Mouse (Mus musculus) cerebellum, postnatal 36 days (tissue): Measurements from ENCODE around the gene Sh2d3c.

Source experiments
- DNase-seq, 2 experiments: peaks; one replicate each; pipeline ENCODE4 v3.0.0; 2021 to 2022; ENCODE audit warnings: mixed read lengths in 2 of 2

The Sh2d3c gene

DNA sequence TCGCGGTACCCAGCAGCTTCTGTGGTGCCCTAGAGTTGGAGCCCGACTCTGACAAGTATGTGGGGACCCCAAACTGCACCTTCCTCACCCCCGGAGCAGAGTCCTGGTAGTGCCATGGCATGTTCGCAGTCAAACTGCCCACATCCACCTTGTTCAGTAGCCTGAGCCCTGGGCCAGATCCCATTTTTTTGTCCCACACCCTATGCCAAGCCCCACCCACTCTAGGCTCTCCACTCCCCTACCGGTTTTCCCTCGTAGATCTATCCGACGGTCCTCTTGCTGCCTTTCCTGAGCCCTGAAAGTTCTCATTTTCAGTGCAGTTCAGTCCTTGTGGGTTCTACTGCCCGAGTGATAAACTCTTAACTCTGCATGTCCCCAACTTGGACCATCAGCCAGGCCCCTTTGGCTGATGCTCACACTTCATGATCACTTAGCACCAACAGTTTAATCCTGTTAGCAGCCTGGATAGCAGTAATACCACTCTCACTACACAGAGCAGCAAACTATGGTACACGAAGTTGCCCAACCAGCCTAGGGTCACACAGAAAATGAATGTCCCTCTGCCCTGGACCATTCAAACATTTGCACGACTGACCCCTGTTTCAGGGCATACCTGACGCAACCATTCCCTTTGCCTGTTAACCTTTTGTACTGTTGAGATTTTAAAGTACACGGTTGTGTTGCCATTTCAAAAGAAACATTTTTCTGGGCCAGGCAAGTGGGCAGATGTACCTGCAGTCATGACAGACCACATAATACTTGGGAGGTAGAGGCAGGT is 19.7 kb upstream of the Sh2d3c start:
- no peak for DNase-seq

DNA sequence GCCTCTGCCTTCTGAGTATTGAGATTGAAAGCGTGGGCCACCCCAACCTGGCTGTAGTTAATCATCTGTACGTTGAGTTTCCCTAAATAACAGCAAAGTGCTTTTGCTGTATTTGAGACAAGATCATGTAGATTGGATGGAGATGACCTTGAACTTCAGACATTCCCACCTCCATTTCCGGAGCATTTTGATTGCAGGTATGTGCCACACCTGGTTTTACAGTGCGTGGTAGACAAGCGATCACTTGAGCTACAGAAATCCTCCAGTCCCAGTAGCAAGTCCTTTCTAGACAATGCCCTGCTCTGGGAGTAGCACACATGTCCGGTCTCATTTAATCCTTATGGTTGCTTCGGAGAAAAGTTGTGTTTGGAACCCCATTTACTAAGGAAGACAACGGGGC is 17.8 kb upstream of the Sh2d3c start:
- no peak for DNase-seq

DNA sequence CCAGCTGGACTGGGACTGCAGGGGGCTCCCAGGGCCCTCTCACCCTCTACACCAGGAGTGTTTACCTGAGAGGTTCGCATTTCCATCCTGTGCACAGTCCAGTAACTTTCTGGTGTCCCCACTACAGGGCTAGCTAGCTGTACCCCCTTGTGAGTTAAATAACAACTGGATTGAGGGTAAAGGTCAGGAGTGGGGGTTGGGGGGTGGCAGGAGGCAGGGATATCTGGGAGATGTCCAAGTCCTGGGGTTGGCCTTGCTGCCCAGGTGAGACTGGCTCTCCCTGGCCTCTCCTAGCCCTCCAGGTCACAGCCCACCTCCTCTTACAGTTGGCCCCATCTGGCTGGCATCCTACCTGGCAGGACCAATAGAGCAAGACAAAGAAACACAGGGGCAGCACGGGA is 16.8 kb upstream of the Sh2d3c start, which contains the start of gene Fpgs:
Fpgs (minus strand) TSS at position 125 of the 401 bp plus-strand sequence.
- no peak for DNase-seq

DNA sequence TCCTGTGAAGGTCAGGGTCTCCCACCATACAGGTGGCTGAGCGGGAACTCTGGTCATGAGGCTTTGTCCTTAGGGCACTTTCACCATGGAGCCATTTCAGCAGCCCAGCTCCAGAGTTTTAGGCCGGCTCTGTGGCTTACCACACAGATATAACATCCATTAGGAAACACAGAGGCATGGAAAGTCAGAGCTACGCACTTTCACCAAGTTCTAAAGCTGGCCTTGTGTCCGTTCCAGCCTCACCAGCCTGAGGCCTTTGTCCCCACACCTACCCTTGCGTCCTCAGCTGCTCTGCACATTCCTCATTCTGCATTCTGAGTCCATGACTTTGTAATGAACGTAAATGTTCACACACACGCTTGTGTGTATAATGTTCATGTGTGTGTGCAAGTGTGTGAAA is 15.8 kb upstream of the Sh2d3c start:
- no peak for DNase-seq

GRCm38 (mm10) chr2:32706971-32707370 is 13.9 kb upstream of the Sh2d3c start:
- no peak for DNase-seq

DNA sequence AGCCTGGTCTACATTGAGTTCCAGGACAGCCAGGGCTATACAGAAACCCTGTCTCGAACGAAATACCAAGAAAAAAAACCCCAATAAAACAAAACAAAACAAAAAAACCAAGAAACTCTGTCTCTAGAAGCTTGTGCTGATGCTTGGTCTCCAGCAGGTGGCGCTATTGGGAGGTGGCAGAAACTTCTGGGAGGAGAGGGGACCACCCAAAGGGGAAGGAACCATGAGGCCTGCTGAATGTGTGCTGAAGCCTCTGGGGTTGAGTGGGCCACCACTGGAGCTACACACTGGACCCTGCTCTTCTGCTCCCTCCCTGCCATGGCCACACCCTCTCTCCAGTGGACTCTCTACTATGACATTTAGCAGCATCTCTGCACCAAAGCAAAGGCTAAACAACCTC is 12.2 kb upstream of the Sh2d3c start:
- peak; percentile 29 to 41 for DNase-seq

DNA sequence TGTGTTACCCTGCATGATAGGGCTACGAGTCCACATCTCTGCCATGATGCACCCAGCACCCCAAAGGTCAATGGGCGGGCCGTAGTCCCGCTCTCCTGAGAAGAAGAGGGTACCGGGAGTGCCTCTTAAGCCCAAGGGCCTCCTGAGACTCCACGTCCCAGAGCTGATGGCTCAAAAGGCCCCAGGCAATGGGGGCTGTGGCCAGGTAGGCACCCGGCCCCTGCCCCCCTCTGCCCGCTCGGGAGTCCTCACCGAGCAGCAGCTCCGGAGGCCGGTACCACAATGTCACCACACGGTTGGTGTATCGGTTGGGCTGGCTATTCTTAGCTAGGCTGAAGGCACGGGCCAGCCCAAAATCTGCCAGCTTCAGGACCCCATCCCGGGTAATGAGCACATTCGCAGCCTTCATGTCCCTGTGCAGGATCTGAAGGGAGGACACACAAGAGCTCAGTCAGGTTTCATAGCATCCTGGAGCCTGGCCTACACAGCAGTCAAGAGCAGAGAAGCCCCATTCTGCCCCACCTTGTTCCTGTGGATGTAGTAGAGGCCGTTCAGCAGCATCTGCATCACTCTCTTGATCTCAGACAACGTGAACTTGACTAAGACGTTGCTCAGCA is 11.2 kb upstream of the Sh2d3c start:
- no peak for DNase-seq

DNA sequence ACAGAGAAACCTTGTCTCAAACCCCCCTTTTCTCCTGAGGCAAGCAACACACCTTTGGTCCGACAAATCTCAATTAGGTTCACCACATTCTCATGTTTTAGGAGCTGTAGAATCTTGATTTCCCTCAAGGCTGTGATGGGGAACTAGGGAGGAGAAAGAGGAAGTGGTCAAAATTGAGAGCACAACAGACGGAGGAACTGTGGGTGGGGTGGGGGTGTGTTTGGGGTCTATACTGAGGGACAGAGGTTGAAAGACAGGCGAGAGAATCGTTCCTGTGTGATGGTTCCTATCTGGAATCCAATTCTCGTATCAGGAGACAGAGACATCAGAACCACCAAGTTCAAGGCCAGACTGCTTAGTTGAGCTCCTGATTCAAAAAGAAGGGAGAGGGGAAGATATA is 10.4 kb upstream of the Sh2d3c start:
- DNase-seq = no peak

DNA sequence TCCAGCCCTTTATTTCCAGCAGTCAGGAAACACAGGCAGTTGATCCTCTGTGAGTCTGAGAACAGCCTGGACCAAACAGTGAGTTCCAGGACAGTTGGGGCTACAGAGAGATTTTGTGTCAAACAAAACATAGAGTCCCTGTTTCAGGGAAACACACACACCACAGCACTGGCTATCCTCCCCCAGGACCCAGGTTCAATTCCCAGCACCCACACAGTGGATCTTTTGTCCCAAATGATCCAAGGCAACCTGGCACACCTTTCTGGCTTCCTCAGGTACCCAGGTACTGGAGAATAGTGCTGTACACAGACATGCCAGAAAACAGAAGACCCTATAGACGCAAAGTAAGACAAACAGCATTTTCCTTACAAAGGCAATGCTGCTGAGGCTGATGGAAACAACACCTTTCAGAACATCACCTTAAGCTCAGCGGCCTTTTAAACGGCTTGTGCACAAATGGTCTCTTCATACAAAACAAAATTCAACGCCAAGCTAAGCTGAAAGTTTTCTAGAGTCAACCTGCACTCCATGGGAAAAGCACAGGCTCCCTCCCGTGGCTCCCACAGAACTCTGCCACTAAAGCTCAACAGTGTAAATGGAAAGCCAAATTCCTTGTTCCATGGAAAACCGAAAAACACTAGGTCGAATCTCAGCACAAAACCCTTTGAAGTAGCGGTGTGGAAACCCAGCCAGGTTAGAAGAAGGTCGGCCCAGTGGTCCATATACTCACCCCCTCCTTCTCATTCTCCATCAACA is 9.4 kb upstream of the Sh2d3c start:
- DNase-seq = no peak

GRCm38 (mm10) chr2:32712108-32712551 is 8.7 kb upstream of the Sh2d3c start:
- peak in 1 of 2 experiments; percentile 47 for DNase-seq

DNA sequence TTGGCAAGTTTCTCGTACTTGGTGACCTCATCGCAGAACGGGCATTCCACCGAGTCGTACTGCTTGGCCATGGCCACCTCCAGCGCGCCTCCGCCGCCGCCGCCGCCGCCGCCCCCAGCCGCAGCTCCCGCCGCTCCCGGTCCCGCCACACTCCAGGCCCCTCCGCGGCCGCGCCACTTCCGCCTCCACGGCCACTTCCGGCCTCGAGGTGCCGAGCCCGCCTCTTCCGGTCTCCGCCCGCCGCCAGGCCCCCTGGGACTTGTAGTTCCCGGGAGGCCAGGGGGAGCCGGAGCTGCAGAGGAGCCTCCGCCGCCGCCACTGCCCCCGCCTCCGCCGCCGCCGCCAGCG is 8.3 kb upstream of the Sh2d3c start:
- DNase-seq = peak; percentile 91 to 96

- peak; percentile 91 to 93 for DNase-seq
These were observed 7.7 kb upstream of the Sh2d3c start, which contains the start of gene Cdk9 for GRCm38 (mm10) chr2:32712934-32713817. Gene Cdk9 (minus strand): TSS chr2:32713076.

GRCm38 (mm10) chr2:32714117-32714986 is 6.5 kb upstream of the Sh2d3c start:
- DNase-seq = no peak

GRCm38 (mm10) chr2:32714987-32715425 is 5.8 kb upstream of the Sh2d3c start:
- DNase-seq = no peak

DNA sequence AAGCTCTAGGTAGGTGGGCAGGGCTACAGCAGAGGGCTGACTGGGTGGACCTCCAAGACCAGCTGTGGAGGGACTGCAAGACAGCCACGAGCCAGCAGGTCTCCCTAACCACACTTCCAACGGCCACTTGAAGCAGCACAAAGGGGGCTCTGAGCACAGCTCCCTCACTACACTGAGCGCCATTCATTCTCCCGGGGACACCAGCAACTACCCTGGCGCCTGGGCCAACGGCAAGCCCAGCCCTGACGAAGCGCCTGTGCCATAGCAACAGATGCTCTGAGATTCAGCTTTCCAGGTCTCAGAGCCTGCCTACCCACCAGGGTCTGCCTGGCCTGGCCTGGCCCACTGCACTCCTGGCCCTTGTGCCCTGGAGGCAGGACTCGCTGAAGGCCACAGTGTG is 2.1 kb upstream of the Sh2d3c start:
- DNase-seq = no peak

DNA sequence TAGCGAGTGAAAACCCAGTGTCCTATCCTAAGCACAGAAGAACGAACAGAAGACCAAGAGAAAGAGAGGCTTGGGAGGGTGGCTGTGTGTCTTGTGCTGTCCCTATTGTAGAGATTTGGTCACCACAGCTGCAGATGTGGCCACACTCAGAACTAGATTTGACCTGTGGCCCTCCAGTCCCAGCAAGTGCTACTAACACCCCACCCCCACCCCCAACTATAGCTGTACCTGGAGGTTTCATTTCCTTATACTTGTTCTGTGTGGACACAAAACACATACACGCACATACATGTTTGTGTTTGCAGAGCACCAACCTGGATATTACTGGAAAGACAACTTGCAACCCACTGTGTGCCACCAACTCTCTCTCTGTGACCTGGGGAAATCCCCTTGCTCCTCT is 802 bp upstream of the Sh2d3c start:
- DNase-seq = no peak

- DNase-seq = no peak
These were observed 1.2 kb downstream of the Sh2d3c start for GRCm38 (mm10) chr2:32722046-32722445.

DNA sequence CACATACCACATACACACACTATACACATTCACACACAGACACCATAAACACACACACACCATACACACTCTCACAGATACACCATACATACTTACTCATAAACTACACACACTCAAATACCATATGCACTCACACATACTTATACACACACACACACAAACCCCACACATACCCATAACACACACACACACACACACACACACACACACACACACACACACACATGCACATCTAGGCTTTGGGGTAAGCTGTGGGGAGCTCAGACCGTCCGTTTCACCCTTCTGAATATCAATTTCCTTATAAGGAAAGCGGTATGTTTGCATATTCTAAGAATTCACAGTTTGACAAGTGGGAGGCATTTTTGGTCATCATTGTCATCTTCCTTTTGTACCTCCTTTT is 1.7 kb downstream of the Sh2d3c start:
- DNase-seq = no peak

GRCm38 (mm10) chr2:32724149-32724548 is 3.3 kb downstream of the Sh2d3c start:
- DNase-seq = no peak

GRCm38 (mm10) chr2:32724832-32725790 is 4.3 kb downstream of the Sh2d3c start:
- DNase-seq = no peak
